Mouse (Mus musculus) heart, embryonic 14.5 days (tissue): ENCODE results near the gene Mnd1. TPM values are rescaled to one million over a fixed set of nuclear protein-coding genes. Genes with fewer than 3 reads are reported as not detected.

ENCODE experiments used
- ATAC-seq: fragments of 200-750 bp; cut with Nextera tagmentation; 2 replicates; pipeline ENCODE4 v1.8.0; 2017; ENCODE audit warnings: low read depth, moderate TSS enrichment; ENCODE audit not compliant: insufficient number of reproducible peaks, insufficient read depth, low FRiP score
- H3K27ac ChIP-seq, 2 experiments: fragments of 200-500 bp in 1 of 2; fragments of 300-500 bp in 1 of 2; sonication (generic) in 1 of 2; replicated peaks in 1 of 2; 2 replicates each; pipeline ENCODE4 v1.5.1; 2012 to 2014; ENCODE audit warnings: low read depth in 2 of 2, low read length in 2 of 2, control low read depth in 1 of 2, mild to moderate bottlenecking in 1 of 2, mixed read lengths in 1 of 2; ENCODE audit not compliant: control insufficient read depth in 1 of 2, insufficient read depth in 1 of 2
- H3K27me3 ChIP-seq: fragments of 300-500 bp; sonication (generic); 2 replicates; pipeline ENCODE4 v1.6.1; 2014; ENCODE audit warnings: mild to moderate bottlenecking, low read length, control low read depth; ENCODE audit not compliant: control insufficient read depth, insufficient read depth
- H3K36me3 ChIP-seq: fragments of 300-500 bp; sonication (generic); 2 replicates; pipeline ENCODE4 v1.6.1; 2014; ENCODE audit warnings: mild to moderate bottlenecking, control low read depth, low read length, mixed read lengths; ENCODE audit not compliant: control insufficient read depth, insufficient read depth
- H3K4me1 ChIP-seq, 2 experiments: fragments of 200-500 bp in 1 of 2; fragments of 300-500 bp in 1 of 2; sonication (generic) in 1 of 2; 2 replicates each; pipeline ENCODE4 v1.6.1; 2012 to 2014; ENCODE audit warnings: low read length in 2 of 2, control low read depth in 1 of 2, mixed read lengths in 1 of 2; ENCODE audit not compliant: control insufficient read depth in 2 of 2, insufficient read depth in 2 of 2
- H3K4me2 ChIP-seq: fragments of 300-500 bp; sonication (generic); 2 replicates; pipeline ENCODE4 v1.6.1; 2014; ENCODE audit warnings: mild to moderate bottlenecking, low read length
- H3K4me3 ChIP-seq, 2 experiments: fragments of 200-500 bp in 1 of 2; fragments of 300-500 bp in 1 of 2; sonication (generic) in 1 of 2; 2 replicates each; pipeline ENCODE4 v1.5.1; 2012 to 2014; ENCODE audit warnings: low read length in 2 of 2, mild to moderate bottlenecking in 2 of 2, control low read depth in 1 of 2, low read depth in 1 of 2, moderate library complexity in 1 of 2; ENCODE audit not compliant: control insufficient read depth in 1 of 2, insufficient read depth in 1 of 2
- H3K9ac ChIP-seq: fragments of 300-500 bp; sonication (generic); 2 replicates; pipeline ENCODE4 v1.6.1; 2014; ENCODE audit warnings: mild to moderate bottlenecking, low read length
- H3K9me3 ChIP-seq: fragments of 300-500 bp; sonication (generic); 2 replicates; pipeline ENCODE4 v1.6.1; 2016; ENCODE audit warnings: low read length, control low read depth; ENCODE audit not compliant: control insufficient read depth
- WGBS: fragments of 180-500 bp; shearing (Covaris S2); extraction: QIAGEN DNeasy Blood & Tissue Kit; methylation state at CpG from one replicate; pipeline ENCODE4 v1.1.7; 2014; 5-methylcytosine and 5-hydroxymethylcytosine counted together
- polyA plus RNA-seq: library from polyadenylated mRNA; unstranded; fragments of >200 nt; fragmentation: Nextera tagmentation; extraction: Ambion mirVana; gene quantifications from 2 replicates; pipeline ENCODE4 v1.2.1, GENCODE M21; 2014

Mnd1 gene
- polyA plus RNA-seq, 1 experiment from 2014 or later = 10.2 TPM

DNA sequence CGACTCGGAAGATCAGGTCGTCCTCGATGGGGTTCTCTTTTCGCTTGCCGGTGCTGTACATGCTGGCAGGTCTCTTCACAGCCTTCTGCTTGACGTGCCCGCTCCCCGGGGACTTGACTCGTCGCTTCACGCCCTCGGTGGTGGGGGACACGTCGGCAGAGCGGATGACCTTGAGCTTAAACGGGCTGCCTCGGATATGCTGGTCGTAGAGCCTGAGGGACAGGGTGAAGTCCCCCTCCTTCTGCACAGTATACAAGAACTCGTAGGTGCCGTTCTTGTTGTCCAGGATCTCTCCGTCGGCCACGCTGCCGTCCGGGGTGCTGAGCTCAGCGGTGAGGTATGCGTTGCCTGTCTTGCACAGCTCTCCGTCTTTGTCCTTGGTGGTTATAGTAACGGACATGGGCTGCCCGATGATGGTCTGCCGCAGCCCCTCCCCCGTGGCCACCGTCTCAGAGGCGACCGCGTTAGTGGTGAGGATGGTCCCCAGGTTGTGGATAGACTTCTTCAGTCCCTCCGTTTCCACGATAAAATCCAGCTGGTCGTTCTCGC is 35.0 kb upstream of the Mnd1 start:
- 0 out of 2 replicates have a peak, but pooled peaks cover 6% of the 10 kb centered on the region for H3K27me3 ChIP-seq
- WGBS = 2% methylated on average over 41 of the region's 41 CpGs
- ATAC-seq = peak; percentile 35; the same call in 1 of the 2 replicates

DNA sequence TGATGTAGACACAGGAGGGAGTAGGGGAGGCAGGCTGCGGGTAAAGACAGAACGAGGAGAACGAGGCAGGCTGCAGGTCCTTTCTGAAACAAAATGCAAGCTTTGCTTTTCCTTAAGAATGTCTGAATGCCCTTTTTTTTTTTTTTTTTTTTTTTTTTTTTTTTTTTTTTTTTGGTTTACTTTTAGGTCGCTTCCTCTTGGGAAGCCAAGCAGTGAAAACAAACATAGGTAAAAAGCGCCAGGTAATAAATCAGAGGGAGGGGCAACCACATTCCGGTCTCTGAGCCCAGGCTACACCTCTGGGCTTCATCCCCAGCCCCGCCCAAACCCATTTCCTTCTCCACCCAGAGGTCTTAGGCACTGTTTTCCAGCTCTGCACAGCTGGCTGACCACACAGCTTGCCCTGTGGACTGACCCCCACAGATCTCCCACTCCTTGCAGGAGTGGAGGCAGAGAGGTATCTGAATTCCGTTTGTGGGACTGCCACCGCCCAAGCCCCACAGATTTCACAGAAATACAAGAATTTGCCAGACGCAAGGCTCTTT is 34.1 kb upstream of the Mnd1 start:
- peaks cover 4 to 8% of the 10 kb centered on the region in 2 experiments for H3K4me1 ChIP-seq
- 0 out of 2 replicates have a peak, but pooled peaks cover 6% of the 10 kb centered on the region for H3K27me3 ChIP-seq
- H3K9ac ChIP-seq = peak overlapping the region; percentile 76
- H3K4me3 ChIP-seq = peak overlapping the region; percentile 61 to 62
- no peak for ATAC-seq
- no peaks in the 10 kb centered on the region for H3K36me3 ChIP-seq
- no peak overlapping the region for H3K27ac ChIP-seq
- peak overlapping the region; percentile 71 for H3K4me2 ChIP-seq
- 32% methylated on average over 10 of the region's 10 CpGs for WGBS
- no peaks in the 10 kb centered on the region for H3K9me3 ChIP-seq

More for the DNA sequence above, 35.0 kb upstream of the Mnd1 start:
- H3K9ac ChIP-seq = peak overlapping the region; percentile 76
- H3K9me3 ChIP-seq = no peaks in the 10 kb centered on the region
- H3K4me1 ChIP-seq = peaks cover 4 to 8% of the 10 kb centered on the region in 2 experiments
- no peaks in the 10 kb centered on the region for H3K36me3 ChIP-seq
- peak overlapping the region; percentile 71 for H3K4me2 ChIP-seq
- H3K27ac ChIP-seq = peak overlapping the region in 1 of 2 experiments; percentile 9; a peak in 2 of 4 replicates
- peak overlapping the region; percentile 61 to 62 for H3K4me3 ChIP-seq

DNA sequence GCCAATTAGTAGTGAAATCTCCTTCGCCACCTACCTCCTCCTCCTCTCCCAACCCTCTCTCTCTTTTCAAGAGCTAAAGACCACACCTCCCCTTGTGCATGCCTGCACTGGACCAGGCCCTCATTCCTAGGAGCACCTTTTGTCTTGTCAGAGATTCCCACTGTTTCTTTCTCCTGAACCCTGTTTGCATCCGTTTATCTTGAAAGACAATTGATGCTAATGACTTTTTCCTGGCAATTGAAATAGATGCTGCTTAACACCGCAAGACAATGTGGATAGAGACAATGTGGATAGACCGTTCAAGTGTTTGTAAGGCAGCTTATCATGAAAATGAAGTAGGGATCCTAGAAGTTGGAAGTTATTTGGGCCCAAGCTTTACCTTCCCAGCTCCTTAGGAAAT is 26.1 kb upstream of the Mnd1 start:
- Histone ChIP-seq H3K27me3 (no peaks in the 10 kb centered on the region), H3K36me3 (0 out of 2 replicates have a peak, but pooled peaks cover under 1% of the 10 kb centered on the region), H3K27ac (no peak overlapping the region), H3K9me3 (no peaks in the 10 kb centered on the region), H3K4me3 (no peak overlapping the region), H3K4me2 (no peak overlapping the region), H3K4me1 (no peaks in the 10 kb centered on the region), H3K9ac (no peak overlapping the region)
- WGBS = 57% methylated on average over 4 of the region's 4 CpGs
- no peak for ATAC-seq

DNA sequence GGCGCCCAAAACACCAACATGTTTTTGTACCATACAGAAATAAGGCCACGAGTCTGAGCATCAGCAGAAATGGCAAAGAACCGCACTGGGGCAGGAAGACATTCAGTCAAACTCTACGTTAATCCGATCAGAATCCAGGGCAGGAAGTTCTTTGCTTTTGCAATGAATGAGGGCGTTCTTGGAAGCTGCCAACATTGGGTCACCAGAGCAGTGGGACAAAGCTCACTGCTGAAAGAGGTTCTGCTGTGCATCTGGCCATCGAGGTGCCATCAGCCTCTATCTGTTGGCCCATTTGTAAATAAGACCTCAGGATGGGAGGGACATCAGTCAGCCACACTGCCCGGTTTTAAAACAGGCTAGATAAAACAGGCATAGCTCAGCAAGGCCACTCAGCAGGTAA is 25.5 kb upstream of the Mnd1 start:
- no peaks in the 10 kb centered on the region for H3K4me1 ChIP-seq
- no peaks in the 10 kb centered on the region for H3K9me3 ChIP-seq
- H3K36me3 ChIP-seq = peaks cover 6% of the 10 kb centered on the region; the same call in 1 of the 2 replicates
- WGBS = 56% methylated on average over 8 of the region's 8 CpGs
- no peaks in the 10 kb centered on the region for H3K27me3 ChIP-seq
- no peak for ATAC-seq
- no peak overlapping the region for H3K4me3 ChIP-seq
- no peak overlapping the region for H3K9ac ChIP-seq
- no peak overlapping the region for H3K4me2 ChIP-seq
- H3K27ac ChIP-seq = no peak overlapping the region

DNA sequence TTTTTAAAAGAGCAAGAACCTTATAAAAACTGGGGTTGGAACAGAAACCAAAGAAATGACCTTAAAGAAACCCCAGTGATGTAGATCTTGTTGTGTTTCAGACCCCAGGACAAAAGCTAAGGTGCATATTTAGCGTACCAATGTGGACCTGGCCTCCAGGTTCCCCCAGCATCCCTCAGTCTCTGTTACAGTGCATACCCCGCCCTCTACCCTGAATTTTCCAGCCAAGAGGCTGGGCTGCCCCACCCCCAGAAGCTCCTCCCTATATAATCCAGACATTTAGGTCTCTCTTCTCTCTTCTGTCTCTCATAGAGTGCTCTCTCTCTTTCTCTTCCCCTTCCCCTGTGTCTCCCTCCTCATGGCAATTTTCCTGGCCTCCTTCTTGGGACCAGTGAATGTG is 24.7 kb upstream of the Mnd1 start:
- Histone ChIP-seq H3K4me2 (no peak overlapping the region), H3K9me3 (no peaks in the 10 kb centered on the region), H3K4me1 (no peaks in the 10 kb centered on the region), H3K9ac (no peak overlapping the region), H3K36me3 (peaks cover 6% of the 10 kb centered on the region; the same call in 1 of the 2 replicates), H3K4me3 (no peak overlapping the region), H3K27me3 (no peaks in the 10 kb centered on the region), H3K27ac (no peak overlapping the region)
- ATAC-seq = no peak
- WGBS = 87% methylated on average over 2 of the region's 2 CpGs

DNA sequence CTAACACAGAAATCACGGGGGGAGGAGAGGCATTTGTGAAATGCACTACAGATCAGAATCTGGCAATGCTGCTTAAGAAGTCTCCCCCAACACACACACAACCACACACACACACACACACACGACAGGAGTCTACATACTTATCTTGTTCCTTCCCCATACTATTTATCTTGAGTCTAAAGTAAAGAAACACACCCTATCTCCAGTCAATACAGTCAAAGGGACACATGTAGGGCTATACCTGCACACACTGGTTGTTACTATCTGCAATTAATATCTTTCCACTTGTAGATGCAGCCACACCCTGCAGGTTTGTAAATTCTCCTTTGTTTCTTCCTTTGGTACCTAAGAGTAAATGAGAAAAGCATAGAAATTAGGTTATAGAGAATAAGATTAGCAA is 22.2 kb upstream of the Mnd1 start:
- Histone ChIP-seq H3K4me3 (no peak overlapping the region), H3K27ac (no peak overlapping the region), H3K9ac (no peak overlapping the region), H3K9me3 (no peaks in the 10 kb centered on the region), H3K4me2 (no peak overlapping the region), H3K27me3 (no peaks in the 10 kb centered on the region), H3K36me3 (peaks cover 6% of the 10 kb centered on the region; the same call in 1 of the 2 replicates), H3K4me1 (no peaks in the 10 kb centered on the region)
- 66% methylated on average over 2 of the region's 2 CpGs for WGBS
- ATAC-seq = no peak

DNA sequence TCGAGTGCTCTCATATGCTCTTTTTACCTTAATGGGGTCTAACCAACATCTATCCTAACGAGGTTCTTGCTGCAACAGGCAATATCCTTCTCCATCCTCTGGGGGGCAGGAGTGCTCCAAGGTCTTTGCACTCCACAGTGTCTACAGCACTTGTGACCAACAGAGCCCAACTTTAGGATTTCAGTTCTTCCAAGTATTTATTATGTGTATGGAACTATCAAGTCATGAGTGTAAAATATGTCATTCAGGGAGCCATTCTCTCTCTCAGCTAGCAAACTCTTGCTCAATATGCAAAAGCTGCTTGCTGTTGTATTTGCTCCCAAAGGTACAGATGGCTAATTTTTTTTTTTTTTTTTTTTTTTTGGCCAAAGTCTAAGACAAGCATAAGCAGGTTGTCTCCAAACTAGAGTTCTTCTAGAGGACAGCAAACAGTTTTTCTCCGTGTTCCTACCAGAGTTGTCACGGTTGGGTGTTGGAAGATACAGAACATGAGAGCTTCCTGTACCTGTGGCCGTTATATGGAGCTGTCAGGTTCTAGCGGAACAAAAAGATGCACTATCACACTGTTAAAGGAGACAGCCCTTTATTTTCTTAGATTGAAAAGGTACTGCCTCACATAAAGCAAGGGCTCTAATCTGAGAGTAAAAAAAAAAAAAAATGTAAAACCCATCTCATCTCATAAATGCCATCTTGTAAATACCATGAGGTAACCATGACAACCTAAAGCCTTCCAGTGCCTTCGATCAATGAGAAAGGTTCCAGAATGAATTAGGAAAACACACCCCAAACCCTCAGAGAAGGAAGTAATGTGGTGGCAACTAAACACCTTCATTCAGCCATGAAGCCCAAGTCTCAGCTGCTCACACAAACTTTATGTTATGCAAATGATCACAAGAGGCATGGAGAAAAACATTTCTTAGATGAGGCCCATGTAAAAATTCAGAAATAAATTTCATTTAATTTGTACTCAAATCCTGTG is 20.0 kb upstream of the Mnd1 start:
- Histone ChIP-seq H3K4me3 (no peak overlapping the region), H3K9me3 (no peaks in the 10 kb centered on the region), H3K4me2 (no peak overlapping the region), H3K9ac (no peak overlapping the region), H3K4me1 (no peaks in the 10 kb centered on the region), H3K27me3 (no peaks in the 10 kb centered on the region), H3K36me3 (peaks cover 6% of the 10 kb centered on the region; the same call in 1 of the 2 replicates), H3K27ac (no peak overlapping the region)
- ATAC-seq = no peak
- 51% methylated on average over 7 of the region's 7 CpGs for WGBS
